Mouse (Mus musculus) natural killer cell, adult 2 months (primary cell): ENCODE results near the gene Opn3.

Experiments
- DNase-seq, 2 experiments: peaks; one replicate each; pipeline ENCODE4 v3.0.0; 2022; ENCODE audit warnings: low spot score in 2 of 2

The Opn3 gene

DNA sequence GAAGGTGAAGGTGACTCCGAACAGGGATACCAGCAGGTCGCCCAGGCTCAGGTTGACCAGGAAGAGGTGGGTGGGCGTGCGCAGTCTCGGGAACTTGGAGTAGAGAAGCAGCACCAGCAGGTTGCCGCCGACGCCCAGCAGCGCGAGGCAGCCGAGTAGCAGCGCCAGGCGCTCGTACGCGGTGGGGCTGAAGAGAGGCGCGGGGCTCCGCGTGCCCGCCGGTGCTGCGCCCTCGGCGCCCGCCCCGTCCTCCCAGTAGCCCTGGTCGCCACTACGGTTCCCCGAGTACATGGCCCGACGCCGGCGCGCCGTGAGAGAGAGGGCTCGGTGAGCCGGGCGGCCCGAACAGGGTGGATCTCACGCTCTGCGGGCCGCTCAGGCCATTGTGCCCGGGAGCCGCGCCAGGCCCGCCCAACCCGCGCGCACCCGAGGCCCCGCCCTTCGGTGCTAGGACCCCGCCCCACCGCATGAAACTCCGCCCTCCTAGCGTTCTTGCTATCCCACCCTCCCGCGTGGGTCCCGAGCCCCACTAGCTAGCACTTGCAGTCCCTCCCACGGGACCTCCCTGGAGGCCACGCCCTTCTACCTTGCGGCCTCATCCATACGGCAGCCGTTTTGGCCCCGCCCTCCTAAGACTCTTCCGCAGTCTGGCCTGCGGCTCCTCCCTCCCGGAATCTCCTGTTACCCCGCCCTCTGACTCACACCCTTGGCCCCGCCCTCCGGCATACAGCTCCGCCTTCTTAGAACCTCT, at the start of gene Opn3, which contains the start of gene Chml:
Opn3 (minus strand) TSS at position 531 of the 751 bp plus-strand sequence.
Chml (minus strand) TSS at position 656 of the 751 bp plus-strand sequence.
- peak; percentile 99 to 100 for DNase-seq

DNA sequence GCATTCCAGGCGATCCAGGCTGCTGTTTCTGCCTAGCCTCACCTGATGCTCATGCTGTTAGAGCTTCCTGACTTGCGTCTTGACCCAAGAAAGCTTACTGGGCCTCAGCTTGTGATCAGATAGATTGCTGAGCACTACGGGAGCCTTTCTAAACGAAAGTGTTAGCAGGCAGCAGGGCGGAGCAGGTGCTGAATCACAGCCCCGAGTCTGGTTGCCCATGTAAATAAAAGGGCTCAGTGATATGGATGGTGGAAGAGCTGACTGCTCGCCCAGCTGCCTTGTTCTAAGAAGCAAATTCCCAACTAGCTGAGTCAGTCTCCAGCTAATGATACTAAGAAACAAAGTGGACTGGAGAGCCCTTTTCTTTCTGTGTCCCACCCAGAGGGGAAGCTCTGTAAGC, 33.2 kb upstream of the Opn3 start:
- no peak for DNase-seq

DNA sequence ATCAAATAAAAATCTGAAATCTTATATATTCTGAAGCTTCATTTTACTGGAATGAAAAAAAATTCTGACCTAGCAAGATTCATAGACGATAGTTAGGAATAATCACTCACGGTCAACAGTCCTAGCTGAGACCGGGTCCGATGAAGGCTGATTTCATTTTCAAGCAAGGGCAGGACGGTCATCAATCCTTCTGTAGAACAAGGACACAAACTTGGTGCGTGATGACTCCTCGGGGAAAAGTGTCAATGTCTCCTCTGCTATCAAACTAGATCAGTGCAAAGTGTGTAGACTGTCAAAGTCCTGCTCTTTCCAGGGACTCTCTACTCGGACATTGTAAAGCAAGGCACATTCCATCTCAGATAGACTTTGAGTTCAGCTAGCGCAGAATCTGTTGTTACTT, 24.3 kb upstream of the Opn3 start:
- DNase-seq = no peak

DNA sequence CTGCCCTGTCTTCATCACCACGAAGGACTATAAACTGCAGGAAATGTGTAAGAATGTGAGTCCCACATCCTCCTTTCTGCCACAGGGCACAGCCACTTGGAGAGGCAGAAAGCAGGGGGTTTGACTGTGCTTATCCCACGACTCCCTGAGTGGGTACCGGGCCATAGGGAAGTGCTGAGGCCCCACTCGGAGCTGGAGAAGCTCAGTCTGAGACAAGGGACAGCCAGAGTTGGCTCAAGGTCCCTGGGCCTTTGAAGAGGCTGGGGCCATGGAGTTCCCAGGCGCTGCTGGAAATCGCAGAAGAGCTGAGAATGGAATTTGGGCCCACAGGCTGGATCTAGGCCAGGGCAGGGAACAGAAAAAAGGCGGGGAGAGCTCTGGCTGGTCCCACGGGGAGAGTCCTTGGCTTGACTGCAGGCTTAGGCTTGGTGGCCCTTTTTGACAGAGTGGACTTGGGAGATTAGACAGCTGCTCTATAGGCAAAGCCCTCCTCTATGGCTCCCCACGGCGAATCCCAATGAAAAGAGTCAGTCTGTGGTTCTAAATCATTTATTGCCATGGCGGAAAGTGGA, 19.8 kb upstream of the Opn3 start:
- no peak for DNase-seq

DNA sequence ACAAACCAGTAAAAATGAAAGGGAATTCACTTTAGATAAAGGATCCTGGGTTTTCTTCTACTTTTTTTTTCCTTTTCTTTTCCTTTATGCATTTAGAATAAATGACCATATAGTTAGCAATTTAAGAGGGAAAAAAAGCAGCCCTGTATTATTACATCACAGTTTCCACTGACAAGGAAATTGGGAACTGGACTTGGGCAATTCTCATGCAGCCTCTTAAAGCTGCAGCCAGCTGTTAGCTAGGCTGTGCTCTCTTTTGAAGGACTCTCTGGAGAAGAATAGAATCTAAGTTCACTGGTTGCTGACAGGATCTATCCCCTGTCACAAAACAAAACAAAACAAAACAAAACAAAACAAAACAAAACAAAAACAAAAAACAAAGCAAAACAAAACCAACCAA, 15.4 kb upstream of the Opn3 start:
- DNase-seq = no peak

DNA sequence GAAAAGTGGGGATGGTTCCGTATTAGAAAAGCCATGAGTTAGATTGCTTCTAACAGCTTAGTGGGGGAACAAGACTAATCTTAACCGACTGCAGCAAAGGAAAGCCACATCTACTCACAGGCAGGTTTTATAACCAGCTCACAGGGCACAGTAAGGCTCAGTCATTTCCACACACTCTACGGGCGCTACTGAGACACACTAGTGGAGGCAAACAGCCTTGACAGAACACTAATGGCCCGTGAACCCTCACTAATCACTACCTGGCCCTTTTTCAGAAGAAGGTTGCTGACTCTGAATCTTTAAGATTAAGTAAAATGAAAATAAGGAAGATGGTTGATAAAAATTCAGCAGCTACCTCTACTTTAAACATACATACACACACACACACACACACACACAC, 15.0 kb upstream of the Opn3 start:
- no peak for DNase-seq

DNA sequence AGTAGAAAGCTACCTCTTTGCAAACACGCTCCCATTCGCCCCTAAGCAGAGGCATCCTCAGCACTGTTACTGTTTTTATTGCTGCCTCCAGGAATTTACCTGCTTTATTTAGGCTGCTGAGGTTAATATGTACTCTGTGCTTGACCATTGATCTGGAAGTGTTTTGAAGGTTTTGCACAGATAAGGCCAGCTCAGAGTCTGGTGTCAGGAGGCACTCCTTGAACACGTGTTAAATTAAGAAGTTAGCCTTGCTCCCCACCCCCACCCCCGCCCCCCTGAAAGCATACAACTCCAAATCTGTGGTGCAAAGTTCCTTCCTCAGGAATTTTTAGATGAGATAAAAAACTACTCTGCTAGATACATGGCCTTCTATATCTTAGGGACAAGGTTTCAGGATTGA, 8.6 kb upstream of the Opn3 start:
- DNase-seq = no peak

DNA sequence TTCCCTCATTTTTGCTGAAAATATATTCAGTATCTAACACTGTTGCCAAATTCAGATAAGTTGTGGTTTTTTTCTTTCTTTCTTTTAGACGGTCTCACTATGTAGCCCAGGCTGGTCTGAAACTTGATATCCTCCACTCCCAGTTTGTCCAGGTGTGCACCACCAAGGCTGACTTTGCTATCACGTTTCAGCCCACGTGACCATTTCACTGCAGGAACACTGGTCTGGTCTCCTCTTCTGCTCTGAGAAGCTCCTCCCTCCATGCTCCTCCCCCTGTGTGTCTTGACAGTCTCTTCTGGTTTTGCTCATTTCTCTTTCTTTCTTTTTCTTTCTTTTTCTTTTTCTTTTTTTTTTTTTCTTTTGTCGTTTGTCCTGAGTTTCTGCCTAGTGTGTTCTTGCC, 7.2 kb upstream of the Opn3 start:
- DNase-seq = no peak

DNA sequence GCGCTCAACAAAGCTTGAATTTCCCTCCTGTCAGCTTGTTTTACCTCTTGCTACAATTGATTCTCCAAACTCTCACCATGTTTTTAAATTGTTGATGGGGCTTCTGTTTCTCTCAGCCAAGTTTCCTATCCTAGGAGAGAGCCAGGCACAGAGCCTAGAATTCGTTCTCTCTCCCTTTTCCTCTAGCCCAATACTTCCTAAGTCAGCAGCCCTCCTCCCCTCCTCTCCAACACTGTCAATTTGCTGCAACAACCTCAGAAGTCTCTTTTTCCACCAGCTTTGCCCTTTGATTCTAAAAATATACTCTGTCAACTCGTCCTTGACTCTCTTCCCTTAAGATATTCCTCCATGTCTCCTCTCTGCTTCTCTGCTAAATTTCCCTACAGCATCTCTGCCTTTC, 6.8 kb upstream of the Opn3 start:
- DNase-seq = no peak

DNA sequence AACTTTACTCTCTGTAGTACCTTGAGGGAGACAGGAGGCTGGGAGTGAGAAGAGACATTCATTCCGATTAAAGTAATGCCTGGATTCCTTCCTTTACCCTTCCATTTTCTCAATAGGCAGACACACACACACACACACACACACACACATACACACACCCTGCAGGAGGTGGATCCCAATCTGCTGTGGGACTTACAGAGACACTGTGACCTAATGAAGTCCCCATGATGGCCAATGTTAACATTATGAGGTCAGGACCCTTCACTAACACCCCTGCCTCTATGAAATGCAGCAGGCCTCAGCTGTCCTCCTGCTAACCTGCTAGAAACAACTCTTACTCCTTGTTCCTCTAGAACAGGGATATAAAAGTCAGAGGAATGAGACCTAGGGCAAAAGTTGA, 5.7 kb upstream of the Opn3 start, which contains the start of gene Wdr64:
Wdr64 (plus strand) TSS at position 301 of the 400 bp plus-strand sequence.
- no peak for DNase-seq

DNA sequence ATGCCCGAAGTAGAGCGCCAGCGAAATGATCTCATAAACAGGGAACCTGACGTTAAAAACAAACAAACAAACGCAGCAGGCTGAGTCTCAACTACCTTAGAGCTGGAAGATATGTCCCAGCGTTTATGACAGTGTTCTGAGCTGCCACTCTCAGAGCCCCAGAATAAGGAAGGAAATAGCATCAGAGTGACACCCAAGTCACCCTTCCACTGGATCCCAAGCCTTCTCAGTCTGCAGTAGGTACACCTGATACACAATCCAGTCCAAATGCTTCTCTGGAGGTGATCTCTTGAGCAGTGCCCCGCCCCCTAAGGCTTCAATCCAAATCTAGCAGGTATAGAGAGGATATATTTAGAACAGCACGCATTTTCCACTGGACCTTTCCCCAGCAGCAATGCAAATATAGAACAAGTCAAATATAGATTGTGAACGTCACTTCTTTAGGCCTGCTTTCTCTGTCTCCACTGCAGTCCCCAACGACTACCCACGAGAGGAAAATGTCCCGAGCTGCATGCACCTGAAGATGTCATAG, 919 bp upstream of the Opn3 start:
- DNase-seq = peak in 1 of 2 experiments; percentile 8

DNA sequence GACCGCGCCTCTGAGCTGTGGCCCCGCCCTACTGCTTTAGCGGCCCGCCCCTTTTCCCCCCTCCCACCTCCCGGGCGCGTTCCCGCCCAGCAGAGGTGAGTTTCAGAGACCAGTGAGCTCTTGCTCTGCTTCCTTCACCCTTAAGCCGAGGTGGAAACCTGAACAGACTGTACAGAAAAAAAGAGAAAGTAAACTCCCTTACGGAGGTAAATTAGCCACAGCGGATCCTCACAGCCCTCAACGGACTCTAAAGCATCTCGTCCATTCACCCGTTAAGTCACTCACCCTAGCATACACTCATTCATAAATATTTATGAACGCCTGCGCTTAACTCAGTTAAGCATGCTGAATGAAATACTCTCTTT, 403 bp upstream of the Opn3 start:
- no peak for DNase-seq

DNA sequence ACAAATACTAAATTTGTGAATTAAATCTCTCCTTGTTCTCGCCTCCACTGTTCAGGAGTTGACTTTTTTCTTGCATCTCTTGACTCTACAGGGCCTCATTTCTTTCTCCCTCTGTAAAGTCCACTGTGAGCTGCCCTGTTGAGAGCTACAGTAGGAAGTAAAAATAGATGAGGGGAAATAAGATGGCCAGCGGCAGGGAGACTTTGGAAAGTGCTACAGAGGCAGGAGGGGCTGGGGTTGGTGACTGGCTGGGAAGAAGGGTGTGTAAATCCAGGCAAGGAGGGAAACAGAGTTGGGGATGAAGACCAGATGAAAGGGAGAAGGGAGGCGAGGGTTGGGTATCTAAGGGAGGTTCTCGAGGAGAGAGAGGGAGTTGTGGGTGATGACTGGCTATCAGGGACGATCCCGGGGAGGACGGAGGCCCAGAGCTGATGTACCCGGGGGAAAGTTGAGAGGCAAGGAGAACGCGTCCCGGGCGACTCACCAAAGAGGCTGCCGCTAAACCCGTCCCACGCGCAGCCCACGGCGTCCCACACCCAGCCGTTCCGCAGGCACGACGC, 810 bp downstream of the Opn3 start:
- DNase-seq = no peak

DNA sequence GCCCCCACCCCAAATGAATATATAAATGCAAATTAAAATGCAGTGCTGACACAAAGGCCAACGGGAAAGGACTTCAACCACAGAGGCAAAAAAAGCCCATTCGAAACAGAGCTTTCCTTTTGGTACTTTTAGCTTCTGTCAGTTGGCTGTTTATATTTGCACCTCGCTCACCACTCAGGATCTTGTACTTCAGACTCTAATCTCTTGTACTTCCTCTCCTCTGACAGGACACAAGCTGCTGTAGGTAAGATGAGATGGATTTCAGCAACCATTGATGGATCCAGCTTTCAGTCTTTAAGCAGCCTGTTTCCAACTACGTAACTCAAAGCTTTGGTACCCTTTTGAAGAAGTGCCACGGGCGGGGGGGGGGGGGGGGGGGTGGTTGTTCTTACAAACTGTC, 11.6 kb downstream of the Opn3 start:
- DNase-seq = no peak

DNA sequence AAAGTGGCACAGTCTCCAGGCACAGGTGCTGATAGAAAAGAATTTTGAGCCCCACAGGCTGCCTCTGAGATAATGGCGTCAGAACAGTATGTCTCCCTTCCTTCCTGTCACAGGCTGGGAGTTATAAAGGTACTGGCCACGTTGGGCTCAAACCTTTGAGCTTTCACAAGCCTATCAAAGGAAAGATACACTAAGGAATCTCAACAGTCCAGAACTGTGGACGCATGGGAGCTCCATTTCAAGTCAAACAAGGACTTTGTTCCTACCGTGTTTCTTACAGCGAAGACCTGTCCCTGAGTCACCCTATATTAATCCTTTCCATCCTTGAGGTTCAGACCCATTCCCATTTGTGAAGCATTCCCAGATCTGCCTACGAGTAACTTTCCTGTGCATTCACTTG, 15.1 kb downstream of the Opn3 start:
- no peak for DNase-seq

DNA sequence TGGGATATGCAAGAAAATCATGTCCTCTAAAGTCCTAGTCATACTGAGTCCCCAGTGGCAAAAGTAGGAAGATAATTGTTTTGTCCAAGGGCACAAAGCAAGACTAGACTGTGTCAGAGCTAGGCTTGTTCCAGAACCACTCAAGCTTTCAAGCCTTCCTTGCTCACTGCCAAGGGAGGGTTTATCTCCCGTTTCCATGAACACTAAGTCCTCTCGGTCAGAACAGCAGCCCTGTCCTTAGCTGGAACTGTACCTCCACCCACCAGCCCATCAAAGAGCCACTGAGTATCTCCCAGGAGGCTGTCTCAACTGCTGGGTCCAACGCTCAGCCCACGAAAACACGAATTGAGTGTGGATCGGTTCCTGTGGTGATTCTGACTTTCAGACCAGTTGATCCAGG, 17.5 kb downstream of the Opn3 start:
- DNase-seq = no peak

DNA sequence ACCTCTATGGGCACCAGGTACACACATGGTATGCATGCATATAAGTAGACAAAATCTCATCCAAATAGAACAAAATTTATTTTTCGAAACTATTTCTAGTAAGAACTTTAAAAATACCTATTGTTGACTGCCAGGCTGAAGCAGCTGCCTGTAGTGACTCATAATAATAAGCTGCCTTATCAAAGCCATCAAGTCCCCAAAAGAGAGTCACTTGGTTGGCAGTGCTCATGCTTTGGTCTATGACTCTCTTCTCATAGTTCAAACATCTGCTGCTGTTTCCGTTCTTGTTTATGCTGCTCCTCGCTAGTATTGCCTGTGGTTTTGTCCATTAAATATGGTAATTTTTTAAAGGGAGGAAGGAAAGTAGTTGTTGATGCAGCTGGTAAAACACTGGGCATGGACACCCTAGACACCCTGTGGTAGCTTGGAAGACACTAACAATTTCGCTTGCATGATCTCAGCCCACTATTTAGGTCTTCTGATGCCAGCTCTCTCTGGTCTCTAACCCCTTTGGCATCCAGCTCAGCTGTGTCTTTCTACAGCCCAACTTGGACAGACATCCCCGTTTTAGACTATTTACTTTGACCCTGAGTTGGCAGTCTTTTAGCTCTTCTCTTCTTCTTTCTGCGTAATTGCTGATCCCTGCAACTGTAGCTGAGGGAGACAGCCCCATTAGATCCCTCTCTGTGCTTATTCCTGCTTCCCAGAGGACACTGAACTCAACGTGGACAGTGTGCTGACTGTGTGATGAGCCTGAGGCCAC, 18.8 kb downstream of the Opn3 start:
- DNase-seq = no peak

DNA sequence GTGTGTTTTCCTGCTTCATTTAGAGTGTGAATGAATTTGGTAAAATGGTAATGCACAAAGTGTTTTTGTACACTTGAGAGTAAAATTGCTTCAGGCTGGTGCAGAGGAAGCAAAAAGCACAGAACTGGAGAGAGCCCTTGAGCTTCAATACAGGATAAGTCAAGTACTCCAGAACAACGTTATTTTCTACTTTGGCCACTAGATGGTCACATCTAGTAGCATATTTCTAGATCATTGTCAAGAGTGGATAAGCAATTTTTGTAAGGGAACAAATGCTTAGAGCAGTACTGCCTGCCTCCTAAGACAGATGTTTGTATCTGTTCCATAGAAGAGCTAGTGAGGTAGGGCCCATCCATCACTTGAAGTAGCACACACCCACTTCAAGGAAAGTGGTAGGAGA, 20.9 kb downstream of the Opn3 start:
- no peak for DNase-seq

DNA sequence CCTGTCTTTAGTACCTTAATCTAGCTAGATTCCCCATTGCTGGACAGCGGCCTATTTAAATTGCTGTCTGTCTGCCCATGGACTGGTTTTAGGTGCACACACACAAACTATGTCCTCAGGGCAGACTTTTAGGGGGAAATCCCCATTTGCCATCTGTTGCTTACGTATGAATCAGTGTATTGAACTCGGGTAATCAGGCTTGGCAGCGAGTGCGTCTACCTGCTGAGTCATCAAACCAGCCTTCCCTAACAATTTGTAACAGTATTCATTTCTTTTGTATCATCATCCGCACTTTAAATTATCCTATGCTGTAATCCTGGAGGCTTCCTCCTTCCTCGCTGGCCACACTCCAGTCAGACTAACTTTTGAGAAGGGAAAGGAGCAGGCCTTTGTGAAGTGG, 22.5 kb downstream of the Opn3 start:
- DNase-seq = no peak

DNA sequence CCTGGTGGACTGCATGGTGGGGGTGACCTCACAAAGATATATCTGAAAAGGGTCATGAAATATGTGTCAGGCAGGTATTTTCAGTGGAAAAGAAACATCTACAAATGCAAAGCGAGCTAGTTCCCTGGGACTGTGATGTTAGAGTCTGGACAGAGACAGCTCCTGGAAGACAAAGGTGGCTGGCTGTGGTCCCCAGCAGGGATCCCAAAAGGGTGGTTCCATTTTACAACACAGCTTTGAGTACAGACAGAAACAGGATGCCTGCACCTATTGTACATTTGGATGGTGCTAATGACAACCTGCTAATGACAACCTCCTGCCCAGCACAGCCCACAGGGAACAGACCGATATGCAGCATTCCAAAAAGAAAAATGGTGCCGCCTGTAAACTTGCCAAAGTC, 23.1 kb downstream of the Opn3 start:
- DNase-seq = no peak

DNA sequence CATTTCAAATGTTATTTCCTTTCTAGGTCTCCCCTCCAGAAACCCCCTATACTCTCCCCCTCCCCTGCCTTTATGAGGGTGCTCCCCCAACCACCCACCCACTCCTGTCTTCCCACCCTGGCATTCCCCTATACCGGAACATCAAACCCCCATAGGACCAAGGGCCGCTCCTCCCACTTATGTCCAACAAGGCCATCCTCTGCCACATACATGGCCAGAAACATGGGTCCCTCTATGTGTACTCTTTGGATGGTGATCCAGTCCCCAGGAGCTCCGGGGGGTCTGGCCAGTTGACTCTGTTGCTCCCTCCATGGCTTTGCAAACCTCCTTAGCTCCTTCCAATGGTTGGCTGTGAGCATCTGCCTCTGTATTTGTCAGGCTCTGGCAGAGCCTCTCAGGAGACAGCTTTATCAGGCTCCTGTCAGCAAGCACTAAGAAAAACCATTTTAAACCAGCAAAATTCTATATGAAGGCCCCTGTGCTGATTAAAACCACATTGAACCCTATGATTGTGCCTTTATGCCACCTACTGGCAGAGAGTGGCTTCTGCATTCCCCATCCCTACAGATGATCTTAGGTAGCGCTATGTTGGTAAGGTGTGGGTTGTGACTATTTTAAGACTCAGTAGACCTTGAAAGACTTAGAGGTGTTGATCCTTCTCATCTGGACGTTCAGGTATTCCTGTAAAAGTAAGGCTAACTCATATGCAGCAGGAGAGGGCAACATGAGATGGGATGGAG, 23.7 kb downstream of the Opn3 start:
- peak in 1 of 2 experiments; percentile 35 for DNase-seq

DNA sequence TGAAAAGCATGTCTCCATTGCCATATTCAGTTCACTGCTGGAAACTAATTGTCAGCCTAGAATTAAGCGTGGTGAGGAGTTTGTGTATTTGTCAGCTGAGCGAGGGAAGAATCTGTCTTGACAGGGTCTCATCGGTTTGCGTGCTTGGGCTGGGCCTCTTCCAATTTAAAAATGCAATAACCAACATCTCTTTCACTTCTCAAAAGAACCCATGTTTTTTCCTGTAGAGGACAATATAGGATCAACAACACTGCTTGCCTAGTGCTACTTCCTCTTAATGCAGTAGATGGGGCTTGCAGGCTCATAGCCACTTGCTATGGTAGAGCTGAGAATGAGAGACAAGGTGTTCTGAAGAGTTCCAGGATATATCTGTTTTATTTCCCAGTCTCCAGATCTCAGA, 32.7 kb downstream of the Opn3 start:
- DNase-seq = no peak
